Mouse (Mus musculus) erythroid progenitor cell, adult 5-6 weeks (primary cell): ENCODE data around the gene Liph. TPM values are rescaled to one million over a fixed set of nuclear protein-coding genes. Genes with fewer than 3 reads are reported as not detected.
A peak's percentile ranks its signal among the peaks of the same experiment; 100 is the strongest.
"Not testable (repeated sequence)": the region's sequence is repeated elsewhere in the genome, so short reads cannot be mapped to it uniquely, and the experiment has no call there.

Experiments used
- ATAC-seq: replicated peaks from 2 replicates; pipeline ENCODE4 v1.8.0; 2016; ENCODE audit warnings: moderate number of reproducible peaks, mild to moderate bottlenecking, moderate TSS enrichment, inconsistent platforms; ENCODE audit not compliant: poor library complexity, low FRiP score, severe bottlenecking
- total RNA-seq, 2 experiments: library from RNA; stranded (forward) in 1 of 2; stranded (reverse) in 1 of 2; fragments of 150-400 nt in 1 of 2; fragments of 186-747, 209-891 nt in 1 of 2; gene quantifications; 2 replicates each; pipeline versions ENCODE4 v1.2.3 to v1.2.4; 2015 to 2017; ENCODE audit warnings: low replicate concordance in 2 of 2

The Liph gene
- total RNA-seq (2015; ENCODE audit: low replicate concordance) (0.84 TPM in 1 of 2 replicates, not detected in the other), total RNA-seq (2017; ENCODE audit: low replicate concordance) (2.8 and 4.1 TPM in 2 replicates)

DNA sequence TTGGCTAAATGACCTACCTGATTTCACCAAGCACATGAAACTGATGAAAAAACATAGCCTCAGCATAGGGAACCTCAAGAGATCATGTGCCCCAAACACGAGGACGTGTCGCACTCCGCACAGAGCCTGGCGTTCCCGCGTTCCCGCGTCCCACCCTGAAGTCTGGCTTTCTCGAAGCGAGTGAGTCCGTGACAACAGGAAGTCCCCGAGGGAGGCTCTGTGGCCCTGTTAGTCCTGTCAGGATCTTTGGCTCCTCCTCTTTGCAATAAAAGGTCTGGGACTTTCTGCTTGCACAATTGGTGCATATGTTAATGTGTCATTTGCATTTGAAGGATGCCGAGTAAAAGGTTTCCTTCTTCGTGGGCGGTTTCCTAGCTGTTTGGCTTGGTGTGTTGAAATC, at the start of gene Liph:
Gene Liph (minus strand): TSS at position 360 of the 400 bp plus-strand sequence.
- ATAC-seq: peak; percentile 38

DNA sequence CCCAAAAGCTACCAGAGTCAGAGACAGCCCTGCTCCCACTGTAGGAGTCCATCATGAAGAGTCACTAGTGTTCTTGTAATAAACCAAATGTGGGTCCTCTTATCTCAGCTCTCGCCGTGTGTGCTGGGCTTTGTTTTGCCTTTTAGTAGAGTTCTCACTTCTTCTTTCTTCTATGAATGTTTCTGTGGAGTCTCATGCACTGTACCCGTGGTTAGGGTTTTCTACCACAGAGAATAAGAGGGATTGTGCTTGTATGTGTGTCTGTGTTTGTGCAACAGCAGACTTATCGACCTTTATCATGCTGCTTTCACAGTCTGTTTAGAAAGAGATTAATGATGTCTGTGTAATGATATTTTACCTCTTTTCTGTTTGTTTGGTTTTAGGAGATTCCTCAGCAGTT, 48.4 kb upstream of the Liph start:
- no peak for ATAC-seq

- ATAC-seq: no peak
Observed at GRCm38 (mm10) chr16:22039978-22040377, 44.5 kb upstream of the Liph start.

DNA sequence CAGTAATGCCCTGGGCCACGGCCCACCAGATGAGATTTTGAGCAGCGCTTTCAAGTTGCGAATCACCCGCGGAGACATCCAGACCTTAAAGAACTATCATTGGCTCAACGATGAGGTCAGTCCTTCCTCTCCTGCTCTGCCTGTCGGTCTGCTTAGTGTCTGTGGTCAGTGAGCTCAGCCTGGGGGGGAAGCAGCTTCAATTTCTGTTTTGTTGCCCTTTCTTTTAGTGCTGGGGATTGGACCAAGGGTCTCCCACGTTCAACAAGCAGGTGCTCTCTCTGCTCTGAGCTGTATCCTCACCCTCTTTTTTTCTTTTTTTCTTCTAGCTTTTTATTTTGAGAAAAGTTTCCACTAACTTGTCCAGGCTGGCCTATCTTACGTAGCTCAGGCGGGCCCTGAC, 43.1 kb upstream of the Liph start:
- ATAC-seq: no peak

DNA sequence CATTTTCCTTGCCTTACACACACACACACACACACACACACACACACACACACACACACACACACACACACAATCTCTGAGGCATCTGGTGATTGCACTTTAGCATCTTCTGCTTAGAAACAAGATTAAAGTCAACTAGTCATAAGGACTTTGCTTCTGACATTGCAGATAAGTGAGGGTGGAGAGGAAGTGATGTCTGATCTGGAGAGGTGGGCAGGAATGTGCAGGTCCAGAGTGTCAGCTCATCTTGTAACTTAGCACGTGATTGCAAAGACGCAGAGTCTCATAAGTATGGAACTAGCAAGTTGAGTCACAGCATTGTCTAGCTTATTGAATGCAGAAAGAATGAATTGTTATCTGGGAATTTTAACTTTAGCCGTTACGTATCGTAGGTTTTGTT, 32.0 kb upstream of the Liph start:
- no peak for ATAC-seq

GRCm38 (mm10) chr16:22022122-22022521, 26.7 kb upstream of the Liph start:
- ATAC-seq: no peak

- no peak for ATAC-seq
Observed at GRCm38 (mm10) chr16:22015569-22015968, 20.1 kb upstream of the Liph start.

GRCm38 (mm10) chr16:22009596-22009995, 14.1 kb upstream of the Liph start:
- ATAC-seq: peak; percentile 58

GRCm38 (mm10) chr16:22009099-22009584, 13.7 kb upstream of the Liph start, which contains the start of gene Senp2:
TSS of gene Senp2 (plus strand) at chr16:22009484.
- ATAC-seq: peak; percentile 96

GRCm38 (mm10) chr16:22001606-22002005, 6.1 kb upstream of the Liph start:
- no peak for ATAC-seq

- no peak for ATAC-seq
Observed at GRCm38 (mm10) chr16:22001172-22001571, 5.7 kb upstream of the Liph start.

GRCm38 (mm10) chr16:21999941-22000690, 4.7 kb upstream of the Liph start:
- ATAC-seq: no peak

DNA sequence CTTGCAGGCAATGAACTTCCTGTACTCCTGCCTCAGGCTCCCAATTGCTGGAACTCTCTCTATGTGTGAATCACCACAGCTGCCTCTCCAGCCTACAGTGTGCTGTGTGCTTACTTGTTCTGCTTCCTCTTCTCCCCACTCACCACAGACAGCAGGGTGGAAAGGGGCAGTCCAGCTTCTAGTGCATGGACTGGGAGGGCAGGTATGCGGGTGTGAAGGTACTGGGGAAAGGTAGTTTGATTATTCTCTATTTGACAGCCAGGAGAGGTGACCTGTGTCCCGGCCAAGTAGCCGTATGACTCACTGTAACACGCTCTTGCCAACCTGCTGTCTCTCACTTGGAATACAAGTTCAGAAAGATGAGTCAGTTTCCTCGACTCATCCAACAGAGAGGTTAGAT, 2.6 kb upstream of the Liph start:
- ATAC-seq: no peak

DNA sequence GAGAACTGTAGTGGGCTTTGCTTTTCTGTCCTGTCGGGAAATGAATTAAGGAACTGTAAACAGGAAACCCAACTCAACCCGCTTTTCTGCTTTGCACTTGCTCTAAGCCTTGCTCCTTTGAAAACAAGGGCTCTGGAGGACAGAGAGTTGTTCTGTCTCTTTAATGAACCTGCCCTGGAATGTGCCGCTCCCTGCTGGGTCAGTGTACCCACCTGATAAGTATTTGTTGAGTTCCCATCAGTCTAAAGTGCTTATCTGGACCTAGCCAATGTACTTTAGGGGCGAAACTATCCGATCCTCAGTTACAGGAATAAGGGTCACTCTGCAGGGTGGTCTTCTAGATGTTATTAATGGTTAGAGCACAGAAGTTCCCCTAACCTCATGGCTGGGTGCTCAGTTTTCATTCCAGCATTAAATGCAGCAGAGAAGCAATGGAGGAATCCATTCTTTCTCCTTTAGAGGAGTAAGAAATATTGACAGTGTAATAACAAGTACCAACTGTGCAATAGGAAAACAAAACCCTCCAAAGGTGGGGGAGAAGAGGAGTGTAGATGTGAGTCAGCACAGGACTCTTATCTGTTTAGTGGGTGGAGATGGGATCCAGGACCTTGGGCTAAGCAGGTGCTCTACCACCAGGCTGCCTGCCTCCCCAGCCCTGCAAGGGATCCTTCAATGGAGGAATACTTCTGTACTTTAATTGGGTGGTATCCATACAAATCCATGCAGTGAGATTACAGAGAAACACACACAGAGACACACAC, 1.6 kb upstream of the Liph start:
- ATAC-seq: peak; percentile 91

GRCm38 (mm10) chr16:21996402-21996801, 939 bp upstream of the Liph start:
- ATAC-seq: peak; percentile 53

DNA sequence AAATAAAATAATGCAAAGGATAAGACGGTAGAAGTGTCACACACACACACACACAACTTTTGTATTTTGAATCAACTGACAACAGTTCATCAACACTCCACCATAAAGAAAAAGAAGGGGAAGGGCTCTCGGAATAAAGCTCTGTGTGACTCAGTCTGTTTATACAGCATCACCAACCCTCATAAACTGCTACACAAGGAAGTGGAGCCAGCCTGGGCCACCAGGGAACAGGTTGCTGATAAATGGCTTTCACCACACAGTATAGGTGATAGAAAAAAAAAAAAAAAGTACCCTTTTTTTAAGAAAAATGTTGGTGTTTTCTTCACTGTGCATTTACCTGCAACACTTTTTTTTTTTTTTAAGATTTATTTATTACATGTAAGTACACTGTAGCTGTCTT, 3.7 kb downstream of the Liph start:
- ATAC-seq: no peak

DNA sequence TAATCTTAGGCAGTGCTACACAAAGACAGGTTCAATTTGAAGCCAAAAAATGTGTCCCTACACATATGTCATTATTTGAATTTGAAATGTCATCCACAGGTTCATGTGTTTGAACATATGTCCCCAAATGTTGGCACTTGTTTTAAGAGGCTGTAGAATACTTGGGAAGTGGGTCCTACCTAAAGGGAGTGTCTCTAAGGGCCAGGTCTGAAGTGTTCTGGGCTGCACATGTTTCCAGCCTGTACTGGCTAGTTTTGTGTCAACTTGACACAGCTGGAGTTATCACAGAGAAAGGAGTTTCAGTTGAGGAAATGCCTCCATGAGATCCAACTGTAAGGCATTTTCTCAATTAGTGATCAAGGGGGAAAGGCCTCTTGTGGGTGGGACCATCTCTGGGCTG, 4.6 kb downstream of the Liph start:
- not testable (repeated sequence) for ATAC-seq

- no peak for ATAC-seq
Observed at GRCm38 (mm10) chr16:21987956-21988355, 7.5 kb downstream of the Liph start.

- no peak for ATAC-seq
Observed at GRCm38 (mm10) chr16:21986191-21986590, 9.3 kb downstream of the Liph start.

- ATAC-seq: no peak
Observed at GRCm38 (mm10) chr16:21984091-21984490, 11.4 kb downstream of the Liph start.

DNA sequence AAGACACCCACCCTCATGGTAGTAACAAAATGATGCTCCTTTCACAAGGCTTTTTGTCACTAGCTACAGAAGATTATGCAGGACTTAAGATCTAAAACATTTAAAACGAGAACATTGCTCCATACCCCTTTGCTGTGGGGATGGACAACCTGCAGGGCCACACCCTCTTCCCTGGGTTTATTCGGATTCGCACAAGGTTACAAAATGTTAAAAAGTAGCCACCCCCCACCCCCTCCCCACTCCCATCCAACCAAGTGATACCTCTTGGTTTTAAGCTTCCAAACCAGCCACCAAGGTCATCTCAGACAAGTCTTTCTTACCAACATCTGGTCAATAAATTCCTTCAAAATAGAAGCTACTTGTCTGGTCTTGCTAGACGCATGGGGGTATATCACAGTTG, 11.9 kb downstream of the Liph start:
- ATAC-seq: no peak
